Mouse (Mus musculus) CH12.LX (cell line): Measurements from ENCODE around the gene Dusp6. TPM values are rescaled to one million over a fixed set of nuclear protein-coding genes. Genes with fewer than 3 reads are reported as not detected.

Experiments
- DNase-seq: peaks from one replicate; pipeline ENCODE4 v3.0.0-alpha.2; 2013; ENCODE audit errors: extremely low read depth
- H3K27ac ChIP-seq: 2 replicates; pipeline ENCODE4 v1.5.1; 2012; ENCODE audit warnings: low read depth, mild to moderate bottlenecking, control low read depth, moderate library complexity; ENCODE audit not compliant: insufficient read depth
- H3K27me3 ChIP-seq: replicated peaks from 2 replicates; pipeline ENCODE3; 2012; ENCODE audit warnings: inconsistent platforms
- H3K36me3 ChIP-seq, 2 experiments: replicated peaks in 1 of 2; 2 replicates each; pipeline versions ENCODE3 to v1.6.1; 2012; ENCODE audit warnings: inconsistent platforms in 1 of 2, low read length in 1 of 2, mild to moderate bottlenecking in 1 of 2, mixed read lengths in 1 of 2, moderate library complexity in 1 of 2; ENCODE audit not compliant: control insufficient read depth in 1 of 2, insufficient read depth in 1 of 2
- H3K4me1 ChIP-seq, 2 experiments: 2 replicates each; pipeline ENCODE4 v1.6.1; 2012; ENCODE audit warnings: inconsistent platforms in 1 of 2, moderate library complexity in 1 of 2; ENCODE audit not compliant: insufficient read depth in 2 of 2, control insufficient read depth in 1 of 2
- H3K4me2 ChIP-seq: 2 replicates; pipeline ENCODE4 v1.6.1; 2012; ENCODE audit warnings: low read depth, mild to moderate bottlenecking, control low read depth; ENCODE audit not compliant: poor library complexity, insufficient read depth, severe bottlenecking
- H3K4me3 ChIP-seq, 3 experiments: fragments of 150-350 bp in 1 of 3; sonication (generic) in 1 of 3; replicated peaks in 1 of 3; 2 replicates each; pipeline versions ENCODE3 to v1.5.1; 2011 to 2012; ENCODE audit warnings: low read depth in 2 of 3, low read length in 2 of 3, mild to moderate bottlenecking in 2 of 3, moderate library complexity in 2 of 3, control low read depth in 1 of 3, improper control_type of control experiment in 1 of 3, inconsistent platforms in 1 of 3, mixed read lengths in 1 of 3; ENCODE audit not compliant: poor library complexity in 1 of 3
- H3K79me2 ChIP-seq: replicated peaks from 2 replicates; pipeline ENCODE4 v1.6.1; 2012; ENCODE audit warnings: mild to moderate bottlenecking, moderate library complexity; ENCODE audit not compliant: control insufficient read depth, poor library complexity, insufficient read depth, severe bottlenecking; ENCODE audit errors: extremely low read depth
- H3K9ac ChIP-seq: 2 replicates; pipeline ENCODE4 v1.6.1; 2012; ENCODE audit warnings: low read depth, mild to moderate bottlenecking, control low read depth, moderate library complexity; ENCODE audit not compliant: insufficient read depth
- H3K9me3 ChIP-seq: replicated peaks from 2 replicates; pipeline ENCODE3; 2012; ENCODE audit warnings: low read length, inconsistent platforms, mixed read lengths
- E2F4 ChIP-seq: IDR thresholded peaks from 2 replicates; pipeline ENCODE4 v1.6.1; 2011; ENCODE audit warnings: low read depth, low read length, improper control_type of control experiment; ENCODE audit not compliant: insufficient replicate concordance
- ETS1 ChIP-seq: conservative IDR thresholded peaks from 2 replicates; pipeline ENCODE4 v1.6.1; 2012; ENCODE audit warnings: low read depth, mild to moderate bottlenecking, inconsistent platforms, low read length, improper control_type of control experiment, moderate library complexity
- HCFC1 ChIP-seq: IDR thresholded peaks from 2 replicates; pipeline ENCODE4 v1.6.1; 2012; ENCODE audit warnings: low read depth, mild to moderate bottlenecking, inconsistent platforms, low read length, improper control_type of control experiment
- IRF4 ChIP-seq: IDR thresholded peaks from 2 replicates; pipeline ENCODE4 v1.6.1; 2014; ENCODE audit warnings: low read depth, mild to moderate bottlenecking, inconsistent platforms, low read length, improper control_type of control experiment
- JUN ChIP-seq: IDR thresholded peaks from 2 replicates; pipeline ENCODE4 v1.6.1; 2011; ENCODE audit warnings: low read depth, mild to moderate bottlenecking, low read length, improper control_type of control experiment, moderate library complexity; ENCODE audit not compliant: insufficient read depth
- KAT2A ChIP-seq: IDR thresholded peaks from 2 replicates; pipeline ENCODE4 v1.6.1; 2012; ENCODE audit warnings: low read length, improper control_type of control experiment, inconsistent platforms; ENCODE audit not compliant: insufficient replicate concordance
- MAX ChIP-seq: IDR thresholded peaks from 2 replicates; pipeline ENCODE4 v1.6.1; 2011; ENCODE audit warnings: low read length, improper control_type of control experiment
- MAZ ChIP-seq: IDR thresholded peaks from 2 replicates; pipeline ENCODE4 v1.6.1; 2012; ENCODE audit warnings: low read depth, mild to moderate bottlenecking, inconsistent platforms, low read length, improper control_type of control experiment, moderate library complexity
- MEF2A ChIP-seq: IDR thresholded peaks from 2 replicates; pipeline ENCODE4 v1.6.1; 2014; ENCODE audit warnings: low read depth, mild to moderate bottlenecking, inconsistent platforms, low read length, improper control_type of control experiment, borderline replicate concordance
- MXI1 ChIP-seq: IDR thresholded peaks from 2 replicates; pipeline ENCODE4 v1.6.1; 2011; ENCODE audit warnings: mild to moderate bottlenecking, low read depth, low read length, improper control_type of control experiment
- POLR2A ChIP-seq: IDR thresholded peaks from 2 replicates; pipeline ENCODE4 v1.6.1; 2011; ENCODE audit warnings: low read depth, mild to moderate bottlenecking, improper control_type of control experiment, low read length
- RAD21 ChIP-seq: IDR thresholded peaks from 2 replicates; pipeline ENCODE4 v1.6.1; 2011; ENCODE audit warnings: low read depth, mild to moderate bottlenecking, low read length, improper control_type of control experiment, moderate library complexity
- SIN3A ChIP-seq: IDR thresholded peaks from 2 replicates; pipeline ENCODE4 v1.6.1; 2012; ENCODE audit warnings: low read length, improper control_type of control experiment, inconsistent platforms
- SMC3 ChIP-seq: IDR thresholded peaks from 2 replicates; pipeline ENCODE4 v1.6.1; 2011; ENCODE audit warnings: low read depth, low read length, improper control_type of control experiment
- TCF12 ChIP-seq: IDR thresholded peaks from 2 replicates; pipeline ENCODE4 v1.6.1; 2014; ENCODE audit warnings: low read depth, mild to moderate bottlenecking, inconsistent platforms, low read length, improper control_type of control experiment
- USF2 ChIP-seq: conservative IDR thresholded peaks from 2 replicates; pipeline ENCODE4 v1.6.1; 2011; ENCODE audit warnings: low read depth, low read length, improper control_type of control experiment
- ZMIZ1 ChIP-seq: IDR thresholded peaks from 2 replicates; pipeline ENCODE4 v1.6.1; 2012; ENCODE audit warnings: low read depth, mild to moderate bottlenecking, inconsistent platforms, low read length, improper control_type of control experiment
- dilution Hi-C: fragments of 300-500 bp; cut with MboI; formaldehyde crosslinking; loops from 2 replicates; pipeline ENCODE4 v1.14.3; 2020; ENCODE audit warnings: low sequenced_read_pairs; ENCODE audit not compliant: extremely low pct_unique_long_range_greater_than_20kb, extremely low pct_ligation_motif_present
- in situ Hi-C: fragments of 300-500 bp; cut with MboI; formaldehyde crosslinking; loops from 3 replicates; pipeline ENCODE4 v1.14.3; 2019; ENCODE audit warnings: low sequenced_read_pairs, low pct_ligation_motif_present, low pct_unique_long_range_greater_than_20kb, mixed read lengths
- polyA plus RNA-seq: library from polyadenylated mRNA; unstranded; fragments of >175 nt; gene quantifications from 2 replicates; pipeline ENCODE4 v1.2.1, GENCODE M21; 2012; ENCODE audit warnings: low read depth; ENCODE audit not compliant: insufficient read length
- total RNA-seq, 2 experiments: library from RNA; depleted of rRNA; stranded (reverse); fragments of 300-350 nt in 1 of 2; fragments of >200 nt in 1 of 2; gene quantifications; 2 replicates each; pipeline ENCODE4 v1.2.3; 2012 to 2014

Gene Dusp6
- total and polyA plus RNA-seq, 3 experiments = 6.1 to 11.6 (median 7.6) TPM

GRCm38 (mm10) chr10:99286213-99286612 lies 23.2 kb downstream of the Dusp6 start:
- H3K27ac ChIP-seq = no peak overlapping the region
- in situ Hi-C loops (no loop called here), dilution Hi-C loops (no loop called here)
- no peaks in the 10 kb centered on the region for H3K36me3 ChIP-seq
- no peaks in the 10 kb centered on the region for H3K4me1 ChIP-seq
- TF ChIP-seq MAX = no peak
- no peak for TF ChIP-seq HCFC1
- no peak for TF ChIP-seq JUN
- TF ChIP-seq ZMIZ1 = no peak
- TF ChIP-seq KAT2A = no peak
- TF ChIP-seq MEF2A = no peak
- no peak for TF ChIP-seq USF2
- no peak for TF ChIP-seq SMC3
- H3K27me3 ChIP-seq = no peaks in the 10 kb centered on the region
- no peak for DNase-seq
- H3K79me2 ChIP-seq = no peaks in the 10 kb centered on the region
- H3K9ac ChIP-seq = no peak overlapping the region
- H3K4me3 ChIP-seq = no peak overlapping the region
- no peak overlapping the region for H3K4me2 ChIP-seq
- H3K9me3 ChIP-seq = no peaks in the 10 kb centered on the region

DNA sequence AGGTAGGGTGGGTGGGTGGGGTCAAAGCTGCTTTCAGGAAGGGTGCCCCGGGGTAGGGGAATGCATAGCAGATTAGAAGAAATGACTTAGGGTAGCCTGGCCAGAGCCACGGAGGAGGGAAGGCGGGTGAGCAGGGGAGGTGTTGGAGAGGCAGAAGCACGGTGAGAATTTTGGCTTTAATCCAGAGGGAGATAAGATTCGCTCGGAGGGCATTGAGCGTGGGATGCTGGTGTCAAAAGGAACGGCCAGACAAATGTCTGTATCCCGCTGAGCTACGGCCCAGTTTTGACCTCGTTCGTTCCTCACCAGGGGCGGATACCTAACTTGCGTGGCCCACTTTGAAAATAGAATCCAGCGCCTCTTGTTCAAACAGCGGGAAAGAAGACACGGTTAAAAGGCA lies 23.8 kb downstream of the Dusp6 start:
- no peak for TF ChIP-seq SIN3A
- no peak for TF ChIP-seq E2F4
- no peak for TF ChIP-seq ZMIZ1
- no peak for TF ChIP-seq JUN
- TF ChIP-seq MAZ = no peak
- TF ChIP-seq MXI1 = no peak
- TF ChIP-seq RAD21 = no peak
- TF ChIP-seq ETS1 = no peak
- TF ChIP-seq IRF4 = no peak
- no peak for TF ChIP-seq TCF12
- no peak for TF ChIP-seq POLR2A
- TF ChIP-seq SMC3 = no peak
- TF ChIP-seq, all 38 proteins: peak for 0
- Histone ChIP-seq H3K9ac (no peak overlapping the region), H3K4me2 (peak overlapping the region; percentile 60; the same call in 1 of the 2 replicates), H3K27me3 (no peaks in the 10 kb centered on the region), H3K27ac (no peak overlapping the region), H3K79me2 (no peaks in the 10 kb centered on the region), H3K36me3 (no peaks in the 10 kb centered on the region), H3K4me1 (no peaks in the 10 kb centered on the region), H3K9me3 (no peaks in the 10 kb centered on the region), H3K4me3 (no peak overlapping the region)
- no peak for DNase-seq
- in situ Hi-C loops = no loop called here
- dilution Hi-C loops = no loop called here
